Mouse (Mus musculus): Measurements from ENCODE around the gene Scimp.
A peak's percentile ranks its signal among the peaks of the same experiment; 100 is the strongest.
"Not testable (repeated sequence)": the region's sequence is repeated elsewhere in the genome, so short reads cannot be mapped to it uniquely, and the experiment has no call there.

The Scimp gene

DNA sequence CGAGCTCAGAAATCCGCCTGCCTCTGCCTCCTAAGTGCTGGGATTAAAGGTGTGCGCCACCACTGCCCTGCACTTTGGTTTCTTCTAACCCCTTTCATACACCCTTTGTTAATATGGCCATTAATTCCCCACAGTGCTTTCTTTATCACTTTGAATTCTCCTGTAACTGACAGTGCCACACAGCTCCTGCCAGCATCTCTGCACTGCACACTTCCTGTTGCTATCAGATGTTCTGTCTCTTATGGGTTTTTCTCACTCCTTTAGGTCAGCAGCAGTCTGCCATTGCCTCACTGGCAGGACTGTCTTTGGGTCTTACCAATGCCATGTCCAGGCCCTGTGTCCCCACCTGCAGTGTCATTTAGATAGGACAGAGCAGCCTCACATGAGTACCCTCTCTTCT is 41.6 kb downstream of the Scimp start:
- no peak for DNase-seq (ENCODE audit: low spot score)

DNA sequence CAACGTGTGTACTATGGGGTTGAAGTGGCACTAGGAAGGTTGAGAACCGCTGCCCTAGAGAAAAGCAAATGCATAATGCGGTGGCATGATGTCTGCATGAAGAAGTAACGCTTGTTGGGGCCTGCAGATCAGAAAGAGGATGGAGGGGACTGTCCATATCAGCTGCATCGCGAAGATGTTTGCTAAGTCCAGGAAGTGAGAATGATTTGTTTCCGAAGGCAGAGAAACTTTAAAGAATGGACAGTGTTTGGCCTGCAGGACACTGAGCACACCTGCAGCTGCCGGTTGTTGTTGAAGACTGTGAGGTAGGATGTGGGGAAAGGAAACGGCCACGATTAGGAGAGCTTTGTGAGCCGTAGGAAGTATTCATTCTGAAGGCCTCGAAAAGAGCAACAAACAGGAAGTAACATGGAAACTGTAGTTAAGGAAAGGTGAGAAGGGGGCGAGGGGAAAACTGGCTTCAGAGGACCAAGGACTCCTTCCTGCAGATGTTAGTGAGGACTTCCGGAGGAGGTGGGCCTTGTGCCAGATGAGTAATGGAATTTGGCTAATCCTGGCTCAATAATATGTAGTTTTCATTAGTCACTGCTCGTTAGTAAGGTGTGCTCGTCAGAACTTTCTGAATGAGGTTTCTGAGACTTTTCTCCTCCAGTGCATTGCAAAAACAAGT is 46.5 kb downstream of the Scimp start:
- no peak for DNase-seq (ENCODE audit: low spot score)

DNA sequence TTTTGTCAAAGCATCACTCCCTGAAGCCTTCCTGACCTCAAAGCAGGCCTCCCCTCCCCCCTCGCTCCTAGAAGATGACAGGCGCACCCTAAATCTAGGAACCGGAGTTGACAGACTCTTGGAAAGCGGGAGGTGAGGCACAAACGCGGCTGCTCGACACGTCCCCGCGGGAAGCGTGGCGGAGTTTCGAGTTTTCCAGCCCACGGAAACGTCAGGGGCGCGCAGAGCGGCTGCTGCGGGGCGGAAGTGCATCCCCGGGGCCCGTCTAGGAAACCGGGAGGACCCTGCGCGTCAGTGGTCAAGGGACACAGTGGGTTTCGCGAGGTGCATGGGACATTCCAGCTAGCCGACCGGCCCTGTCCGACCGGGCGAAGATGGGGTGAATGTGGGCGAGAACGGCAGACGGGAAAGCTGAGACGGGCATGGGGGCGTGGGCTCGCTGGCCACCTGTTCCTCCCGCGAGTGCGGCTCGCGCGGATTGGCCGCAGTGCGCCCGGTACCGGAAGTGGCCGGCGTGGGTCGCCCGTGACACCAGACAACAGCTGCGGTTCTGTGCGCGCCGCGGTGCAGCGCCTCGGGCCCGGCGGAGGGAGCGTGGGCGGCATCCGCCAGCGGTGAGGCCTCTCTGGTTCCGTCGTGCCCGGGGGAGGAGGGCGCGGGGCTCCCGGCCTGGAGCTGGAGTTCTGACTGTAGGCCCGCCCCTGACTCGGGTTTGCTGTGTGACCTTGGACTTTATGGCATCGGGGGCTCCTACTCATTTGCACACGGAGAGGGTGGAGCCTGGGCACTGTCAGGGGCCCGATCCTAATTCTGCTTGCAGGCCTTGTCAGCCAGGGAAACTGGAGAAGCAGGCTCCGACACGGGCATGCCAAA is 48.2 kb downstream of the Scimp start, which contains the start of gene Zfp3:
Gene Zfp3 (plus strand): TSS at position 274 of the 873 bp plus-strand sequence.
- DNase-seq (ENCODE audit: low spot score), result peak; percentile 78

DNA sequence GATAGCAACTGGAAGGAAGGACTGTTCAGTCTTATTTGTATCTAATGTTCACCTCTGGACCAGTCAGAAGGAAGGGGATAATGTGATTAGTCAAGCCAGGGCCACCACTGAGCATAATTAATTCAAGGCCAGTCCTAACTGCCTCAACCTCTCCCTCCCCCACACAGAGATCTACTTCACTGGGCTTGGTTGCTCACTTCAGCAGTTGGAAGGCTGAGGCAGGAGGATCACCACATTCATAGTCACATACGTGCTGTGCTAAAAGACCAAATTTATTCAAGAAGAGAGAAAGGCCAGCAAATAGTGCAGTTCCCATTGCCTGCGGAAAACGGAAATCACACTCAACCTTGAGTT is 48.8 kb downstream of the Scimp start:
- no peak for DNase-seq (ENCODE audit: low spot score)

DNA sequence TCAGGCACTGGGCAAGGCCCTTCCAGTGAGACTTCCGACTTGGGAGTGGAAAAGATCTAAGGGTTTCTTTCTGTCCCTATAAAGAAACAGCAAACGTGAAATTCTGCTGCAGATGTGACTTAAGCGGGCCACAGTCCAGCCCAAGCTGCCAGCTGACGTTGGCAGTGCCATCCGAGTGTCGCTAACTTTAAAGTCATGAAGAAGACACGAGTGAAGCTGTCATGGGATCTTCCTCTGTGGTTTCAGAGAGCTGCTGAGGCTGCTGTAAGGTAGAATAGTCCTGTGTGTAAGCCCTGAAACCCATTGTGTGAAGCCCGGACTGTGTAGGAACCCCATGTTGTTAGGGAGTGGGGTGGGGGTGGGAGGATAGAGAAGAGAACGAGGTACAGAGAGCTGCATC is 49.7 kb downstream of the Scimp start:
- DNase-seq (ENCODE audit: low spot score), result no peak

DNA sequence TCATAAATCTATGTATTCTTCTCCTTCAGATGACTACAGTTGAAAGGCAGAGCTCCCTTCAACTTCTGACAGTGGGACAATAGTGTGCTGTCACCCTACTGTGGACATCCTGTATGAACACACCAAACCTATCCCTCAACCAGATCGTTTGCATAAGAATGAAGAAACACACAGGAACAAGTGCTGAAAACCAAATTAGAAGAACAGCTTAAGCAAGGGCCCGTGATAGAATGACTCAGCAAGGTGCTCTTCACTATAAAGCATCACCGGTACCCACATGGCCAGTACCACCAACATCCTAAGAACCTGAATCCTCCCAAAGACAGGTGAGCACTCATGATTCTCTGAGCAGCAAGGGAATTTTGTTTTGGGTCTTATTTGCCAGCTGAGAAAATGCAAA is 51.9 kb downstream of the Scimp start:
- DNase-seq (ENCODE audit: low spot score), result not testable (repeated sequence)

DNA sequence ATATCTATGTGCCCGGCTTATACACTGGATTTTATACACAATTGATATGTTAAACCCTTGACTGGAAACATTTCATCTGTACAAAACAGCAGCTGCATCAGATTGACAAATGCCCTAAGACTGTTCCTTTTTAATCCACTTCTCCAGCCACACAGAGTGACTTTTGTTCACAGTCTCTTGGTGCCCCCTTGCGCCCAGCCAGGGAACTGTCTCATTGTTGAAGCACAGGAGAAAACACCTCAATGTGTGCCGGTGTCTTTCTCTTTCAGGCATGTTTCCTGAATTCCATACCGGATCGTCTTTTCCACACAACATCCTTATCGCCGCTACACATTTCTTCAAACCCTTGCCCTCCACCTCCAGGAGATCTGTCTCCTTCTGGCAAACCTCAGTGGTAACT is 56.7 kb downstream of the Scimp start:
- DNase-seq (ENCODE audit: low spot score), result peak; percentile 84

DNA sequence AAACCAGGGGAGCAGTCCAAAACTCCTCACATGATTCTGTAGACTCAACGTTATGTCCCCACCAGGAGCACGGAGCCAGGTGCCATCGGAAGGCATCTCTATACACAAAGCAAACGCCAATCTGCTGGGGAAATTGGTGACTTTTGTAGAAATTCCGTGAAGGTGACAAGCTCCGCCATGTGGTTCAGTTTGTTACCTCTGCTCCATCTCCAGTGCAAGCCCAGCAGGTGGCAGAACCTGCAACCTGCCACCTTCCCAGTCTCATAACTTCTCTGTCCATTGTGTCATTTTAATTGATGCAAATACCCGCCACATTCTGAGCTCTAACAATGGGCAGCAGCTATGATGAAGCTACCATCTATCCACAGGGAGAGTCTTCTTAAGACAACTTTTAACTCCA is 57.4 kb downstream of the Scimp start:
- DNase-seq (ENCODE audit: low spot score), result no peak

DNA sequence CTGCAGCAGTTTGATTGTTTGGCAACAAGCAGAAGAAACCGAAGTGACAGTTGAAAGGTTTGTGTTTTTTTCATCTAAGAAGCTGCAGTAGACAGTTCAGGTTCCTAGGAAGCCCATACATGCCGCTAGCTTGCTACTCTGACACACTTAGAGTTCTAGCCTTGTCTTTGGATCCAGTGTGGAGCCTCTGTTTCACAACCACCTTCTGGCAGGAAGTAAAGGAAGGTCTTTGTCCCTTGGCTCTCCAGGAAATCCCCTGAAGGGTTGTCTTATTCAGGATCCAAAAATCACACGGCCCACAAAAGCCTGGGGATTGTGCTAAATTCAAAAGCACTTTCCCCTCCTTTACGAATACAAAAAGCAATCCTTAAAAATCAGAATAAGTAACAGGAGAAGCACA is 57.9 kb downstream of the Scimp start:
- DNase-seq (ENCODE audit: low spot score), result no peak

DNA sequence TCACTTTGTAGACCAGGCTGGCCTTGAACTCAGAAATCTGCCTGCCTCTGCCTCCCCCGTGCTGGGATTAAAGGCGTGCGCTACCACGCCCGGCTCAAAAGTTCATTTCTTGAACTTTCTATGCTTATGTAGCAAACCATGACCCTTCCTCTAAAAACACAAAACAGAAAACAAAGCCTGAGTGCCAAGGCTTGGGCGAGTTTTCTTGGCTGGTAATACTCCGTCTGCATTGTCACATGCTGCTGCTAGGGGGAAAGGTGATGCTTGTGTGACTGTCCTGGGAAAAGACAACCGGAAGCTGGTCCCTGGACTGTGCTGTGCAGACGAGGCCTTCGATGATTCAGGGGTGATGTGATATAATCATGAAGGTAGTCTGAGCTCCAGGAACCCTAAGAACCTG is 59.2 kb downstream of the Scimp start:
- DNase-seq (ENCODE audit: low spot score), result no peak

DNA sequence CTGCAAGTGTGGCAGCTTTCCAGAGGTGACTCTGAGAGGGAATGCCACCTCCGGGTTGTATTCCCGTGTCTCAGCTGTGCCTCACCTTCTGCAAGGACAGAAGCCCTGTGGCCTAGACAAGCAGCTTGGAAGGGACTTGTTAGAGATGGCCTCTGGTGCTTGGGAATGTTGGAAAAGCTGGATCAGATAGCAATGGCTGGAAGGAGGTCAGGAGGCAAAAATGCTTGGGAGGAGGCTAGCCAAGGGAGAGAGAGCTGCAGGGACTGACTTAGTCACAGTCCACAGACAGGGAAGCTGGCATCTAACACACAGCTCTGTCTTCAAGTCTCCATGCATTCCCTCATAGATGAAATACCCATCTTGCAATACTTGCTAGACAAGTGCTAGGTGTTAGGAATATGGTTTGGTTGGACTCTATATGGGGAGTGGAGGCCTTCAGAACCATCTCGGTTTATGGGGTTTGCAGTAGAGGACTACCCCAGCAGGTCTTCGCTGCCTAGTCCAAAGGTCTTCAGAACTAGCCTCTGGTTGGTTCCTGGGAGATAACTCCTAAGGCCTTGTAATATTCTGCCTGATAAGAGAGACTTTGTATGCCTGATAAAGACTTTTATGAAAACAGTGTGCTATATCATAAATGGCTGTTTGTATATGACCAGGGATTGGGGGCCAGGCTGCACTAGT is 59.9 kb downstream of the Scimp start:
- no peak for DNase-seq (ENCODE audit: low spot score)

DNA sequence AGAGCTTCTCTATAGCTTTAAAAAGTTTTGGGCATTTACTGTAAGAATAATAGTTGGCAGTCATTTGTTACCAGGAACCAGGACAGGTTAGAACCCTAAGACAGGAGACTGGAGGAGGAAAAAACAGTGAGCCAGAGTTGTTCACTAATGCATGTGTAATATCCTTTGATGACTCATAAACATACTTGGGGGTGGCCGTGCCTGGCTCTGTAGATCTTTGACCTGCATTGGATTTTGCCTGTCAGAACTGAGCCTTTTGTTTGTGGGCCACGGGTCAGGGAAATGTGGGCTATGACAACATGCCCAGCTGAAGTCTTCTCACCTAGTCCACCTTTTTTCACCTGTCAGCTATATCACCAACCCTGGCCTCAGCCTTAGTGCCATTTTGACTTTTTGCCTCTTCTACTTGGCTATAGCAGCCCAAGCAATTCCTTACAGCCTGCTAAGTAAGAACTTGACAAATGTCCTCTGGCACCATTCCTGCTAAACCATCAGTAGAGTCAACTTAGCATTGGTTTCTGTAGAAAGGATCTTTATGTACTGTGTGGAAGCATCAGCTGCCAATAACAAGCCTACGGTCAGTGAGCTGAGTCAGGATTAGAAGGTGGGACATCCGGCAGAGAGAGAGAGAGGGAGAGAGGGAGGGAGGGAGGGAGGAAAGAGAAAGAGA is 64.4 kb downstream of the Scimp start:
- DNase-seq (ENCODE audit: low spot score), result no peak

DNA sequence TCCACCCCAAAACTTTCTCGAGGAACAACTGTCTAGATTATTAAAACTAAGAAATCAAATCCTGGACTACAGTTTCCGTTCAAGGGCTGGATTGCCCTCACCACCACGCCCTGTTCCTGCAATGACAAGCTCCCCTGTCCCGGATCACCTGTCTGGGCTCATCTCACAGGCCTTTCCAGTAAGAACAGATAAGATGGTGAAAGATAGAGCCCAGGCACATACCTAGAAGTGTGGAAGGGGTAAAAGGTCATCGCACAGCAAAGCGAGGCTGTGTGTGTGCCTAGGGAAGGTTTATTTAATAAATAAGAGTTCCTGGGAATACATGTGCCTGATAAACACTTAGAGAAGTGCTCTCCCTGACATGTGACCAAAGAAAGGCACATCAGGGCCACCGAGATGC is 66.8 kb downstream of the Scimp start:
- no peak for DNase-seq (ENCODE audit: low spot score)

DNA sequence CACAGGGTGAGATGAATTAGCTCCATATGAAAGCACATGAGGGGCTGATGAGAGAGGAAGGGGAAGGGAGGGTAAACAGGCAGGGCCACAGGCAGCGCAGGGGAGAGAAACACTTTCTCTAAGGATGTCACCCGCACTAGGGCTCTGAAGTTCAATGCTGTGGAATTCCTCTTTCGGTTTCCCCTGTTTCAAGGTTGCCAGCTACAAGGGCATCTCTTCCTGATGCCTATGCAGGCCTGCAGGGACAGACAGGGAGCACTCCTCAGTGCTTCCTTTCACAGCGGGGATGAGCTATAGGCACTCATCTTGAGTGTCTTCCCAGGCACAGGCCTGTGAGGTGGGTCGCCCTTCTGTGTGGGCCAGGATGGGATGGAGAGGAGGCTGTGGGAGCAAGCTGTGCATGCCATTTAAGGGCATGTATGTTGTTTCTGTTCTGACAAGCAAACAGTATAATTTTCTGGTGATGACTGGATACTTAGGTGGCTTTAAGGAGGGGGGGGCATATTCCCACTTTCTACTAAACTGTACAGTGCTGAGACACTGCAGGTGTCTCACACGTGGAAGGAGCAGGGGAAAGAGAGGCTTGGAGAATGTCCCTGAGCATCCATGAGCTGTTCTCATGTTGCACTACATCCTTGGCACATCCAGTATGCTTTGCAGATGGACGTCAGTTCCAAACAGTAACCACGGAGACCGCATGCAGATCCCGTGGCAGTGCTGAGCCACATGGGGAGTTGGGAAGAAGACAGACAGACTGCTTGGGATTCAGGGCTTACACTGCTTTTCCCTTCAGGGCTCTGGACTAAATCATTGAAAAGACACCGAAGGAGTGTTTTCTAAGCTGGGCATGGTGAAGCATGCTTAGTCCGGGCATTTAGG is 69.6 kb downstream of the Scimp start:
- peak; percentile 47 for DNase-seq (ENCODE audit: low spot score)

DNA sequence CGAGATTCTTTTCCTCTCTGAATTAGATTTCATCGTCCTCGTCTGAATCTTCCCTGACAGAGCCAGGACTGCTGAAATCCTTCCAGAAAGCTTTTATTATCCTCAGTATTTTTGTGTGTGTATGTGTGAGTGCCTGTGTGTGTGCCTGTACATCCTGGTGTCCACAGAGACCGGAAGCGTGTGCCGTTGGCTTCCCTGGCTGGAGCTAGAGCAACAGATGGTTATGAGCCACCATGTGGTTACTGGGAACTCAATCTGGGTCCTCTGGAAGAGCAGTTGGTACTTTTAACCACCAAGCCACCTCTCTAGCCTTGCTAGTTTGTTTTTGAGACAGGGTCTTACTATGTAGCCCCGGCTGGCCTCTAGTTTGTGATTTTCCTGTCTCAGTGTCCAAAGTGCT is 70.3 kb downstream of the Scimp start:
- DNase-seq (ENCODE audit: low spot score), result peak; percentile 35

DNA sequence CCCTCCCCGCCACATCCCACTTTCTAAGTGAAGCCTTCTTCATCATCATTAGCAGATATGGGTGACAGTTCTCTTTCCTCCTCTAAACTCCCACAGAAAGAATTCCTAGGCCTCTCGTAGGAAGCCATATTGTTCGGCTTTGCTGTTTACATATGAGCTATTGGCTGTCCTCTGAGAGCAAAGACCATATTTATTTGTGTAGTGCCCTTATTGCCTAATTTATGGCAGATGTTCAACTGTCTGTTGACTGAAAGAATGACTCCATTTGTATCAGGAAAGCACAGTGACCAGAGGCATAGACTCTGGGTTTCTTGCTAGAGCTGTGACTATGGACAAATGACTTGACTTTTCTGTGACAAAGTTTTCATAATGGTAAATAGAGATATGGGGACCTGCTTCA is 70.8 kb downstream of the Scimp start:
- DNase-seq (ENCODE audit: low spot score), result no peak
